Mouse (Mus musculus): Measurements from ENCODE around the gene Oosp1.

DNA sequence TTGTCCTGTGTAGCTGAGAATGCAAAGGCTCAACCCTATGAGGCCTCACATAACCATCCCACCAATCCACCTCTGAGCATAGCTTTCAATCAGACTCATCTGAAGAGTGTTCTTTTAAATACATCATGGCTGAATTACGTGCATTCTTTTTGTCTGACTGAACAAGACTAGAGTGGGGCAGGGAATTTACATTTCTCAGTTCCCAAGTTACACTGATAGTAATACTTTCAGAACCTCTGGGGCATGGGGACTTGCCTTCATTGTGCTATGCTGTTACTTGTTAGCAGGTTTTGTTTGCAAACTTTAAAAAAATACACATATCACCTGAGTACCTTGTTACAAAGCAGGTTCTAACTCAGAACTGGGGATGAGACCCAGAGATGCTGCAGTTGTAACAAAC is 504 bp upstream of the Oosp1 start:
- TF ChIP-seq POLR2A (IDR thresholded peaks at IDR 0.05; ENCODE audit: borderline replicate concordance, control insufficient read depth, low read depth, low read length): no peak
- no peak for TF ChIP-seq CTCF (IDR thresholded peaks at IDR 0.05; ENCODE audit: control insufficient read depth, insufficient read depth, low read length)

Measured in bone marrow, adult 2 months (tissue).